Mouse (Mus musculus): ENCODE results near the gene Cep164. TPM values are rescaled to one million over a fixed set of nuclear protein-coding genes. Genes with fewer than 3 reads are reported as not detected.

The Cep164 gene
- polyA plus RNA-seq, 1 experiment, result 23.1 TPM

GRCm38 (mm10) chr9:45815113-45815512 is 13.4 kb downstream of the Cep164 start:
- WGBS, result 51% methylated on average over 9 of the region's 9 CpGs
- DNase-seq, result no peak
- TF ChIP-seq CTCF (IDR thresholded peaks at IDR 0.05; ENCODE audit: insufficient read depth, low read length), result no peak
- no peak for TF ChIP-seq POLR2A (IDR thresholded peaks at IDR 0.05; ENCODE audit: borderline replicate concordance, extremely low read depth, low read depth, low read length)
- H3K4me3 ChIP-seq (replicated peaks; ENCODE audit: extremely low read depth, low read depth, low read length), result peak overlapping the region; percentile 57
- no peaks in the 10 kb centered on the region for H3K4me1 ChIP-seq (ENCODE audit: control insufficient read depth, insufficient read depth, low read length)

GRCm38 (mm10) chr9:45811946-45812345 is 16.5 kb downstream of the Cep164 start:
- H3K4me3 ChIP-seq (replicated peaks; ENCODE audit: extremely low read depth, low read depth, low read length), result no peak overlapping the region
- no peak for TF ChIP-seq POLR2A (IDR thresholded peaks at IDR 0.05; ENCODE audit: borderline replicate concordance, extremely low read depth, low read depth, low read length)
- TF ChIP-seq CTCF (IDR thresholded peaks at IDR 0.05; ENCODE audit: insufficient read depth, low read length), result no peak
- no peak for DNase-seq
- no peaks in the 10 kb centered on the region for H3K4me1 ChIP-seq (ENCODE audit: control insufficient read depth, insufficient read depth, low read length)
- 61% methylated on average over 5 of the region's 5 CpGs for WGBS

- 75% methylated on average over 8 of the region's 8 CpGs for WGBS
- no peak for TF ChIP-seq POLR2A (IDR thresholded peaks at IDR 0.05; ENCODE audit: borderline replicate concordance, extremely low read depth, low read depth, low read length)
- no peak for TF ChIP-seq CTCF (IDR thresholded peaks at IDR 0.05; ENCODE audit: insufficient read depth, low read length)
- Histone ChIP-seq H3K4me1 (ENCODE audit: control insufficient read depth, insufficient read depth, low read length) (no peaks in the 10 kb centered on the region), H3K4me3 (replicated peaks; ENCODE audit: extremely low read depth, low read depth, low read length) (no peak overlapping the region)
- no peak for DNase-seq
Observed at GRCm38 (mm10) chr9:45807761-45808160, 20.7 kb downstream of the Cep164 start.

- TF ChIP-seq POLR2A (IDR thresholded peaks at IDR 0.05; ENCODE audit: borderline replicate concordance, extremely low read depth, low read depth, low read length) (no peak), CTCF (IDR thresholded peaks at IDR 0.05; ENCODE audit: insufficient read depth, low read length) (no peak)
- WGBS, result 86% methylated on average over 11 of the region's 11 CpGs
- no peak overlapping the region for H3K4me3 ChIP-seq (replicated peaks; ENCODE audit: extremely low read depth, low read depth, low read length)
- no peak for DNase-seq
- H3K4me1 ChIP-seq (ENCODE audit: control insufficient read depth, insufficient read depth, low read length), result no peaks in the 10 kb centered on the region
Observed at GRCm38 (mm10) chr9:45807337-45807736, 21.2 kb downstream of the Cep164 start.

- DNase-seq, result no peak
- no peak overlapping the region for H3K4me3 ChIP-seq (replicated peaks; ENCODE audit: extremely low read depth, low read depth, low read length)
- no peaks in the 10 kb centered on the region for H3K4me1 ChIP-seq (ENCODE audit: control insufficient read depth, insufficient read depth, low read length)
- TF ChIP-seq POLR2A (IDR thresholded peaks at IDR 0.05; ENCODE audit: borderline replicate concordance, extremely low read depth, low read depth, low read length) (no peak), CTCF (IDR thresholded peaks at IDR 0.05; ENCODE audit: insufficient read depth, low read length) (no peak)
- 94% methylated on average over 11 of the region's 11 CpGs for WGBS
Observed at GRCm38 (mm10) chr9:45806847-45807246, 21.6 kb downstream of the Cep164 start.

GRCm38 (mm10) chr9:45803070-45803774 is 25.3 kb downstream of the Cep164 start:
- no peak for DNase-seq
- no peak for TF ChIP-seq CTCF (IDR thresholded peaks at IDR 0.05; ENCODE audit: insufficient read depth, low read length)
- WGBS, result 90% methylated on average over 21 of the region's 21 CpGs
- H3K4me3 ChIP-seq (replicated peaks; ENCODE audit: extremely low read depth, low read depth, low read length), result no peak overlapping the region
- no peaks in the 10 kb centered on the region for H3K4me1 ChIP-seq (ENCODE audit: control insufficient read depth, insufficient read depth, low read length)

- WGBS, result 84% methylated on average over 8 of the region's 8 CpGs
- no peak for DNase-seq
- TF ChIP-seq CTCF (IDR thresholded peaks at IDR 0.05; ENCODE audit: insufficient read depth, low read length) (no peak), POLR2A (IDR thresholded peaks at IDR 0.05; ENCODE audit: borderline replicate concordance, extremely low read depth, low read depth, low read length) (no peak)
- H3K4me3 ChIP-seq (replicated peaks; ENCODE audit: extremely low read depth, low read depth, low read length), result no peak overlapping the region
- no peaks in the 10 kb centered on the region for H3K4me1 ChIP-seq (ENCODE audit: control insufficient read depth, insufficient read depth, low read length)
Observed at GRCm38 (mm10) chr9:45799402-45799801, 29.1 kb downstream of the Cep164 start.

- Histone ChIP-seq H3K4me3 (replicated peaks; ENCODE audit: extremely low read depth, low read depth, low read length) (no peak overlapping the region), H3K4me1 (ENCODE audit: control insufficient read depth, insufficient read depth, low read length) (no peaks in the 10 kb centered on the region)
- TF ChIP-seq POLR2A (IDR thresholded peaks at IDR 0.05; ENCODE audit: borderline replicate concordance, extremely low read depth, low read depth, low read length), result no peak
- 35% methylated on average over 13 of the region's 13 CpGs for WGBS
- DNase-seq, result no peak
Observed at GRCm38 (mm10) chr9:45798467-45799164, 29.9 kb downstream of the Cep164 start.

- Histone ChIP-seq H3K4me3 (replicated peaks; ENCODE audit: extremely low read depth, low read depth, low read length) (no peak overlapping the region), H3K4me1 (ENCODE audit: control insufficient read depth, insufficient read depth, low read length) (no peaks in the 10 kb centered on the region)
- TF ChIP-seq CTCF (IDR thresholded peaks at IDR 0.05; ENCODE audit: insufficient read depth, low read length) (no peak), POLR2A (IDR thresholded peaks at IDR 0.05; ENCODE audit: borderline replicate concordance, extremely low read depth, low read depth, low read length) (no peak)
- WGBS, result 87% methylated on average over 3 of the region's 3 CpGs
- DNase-seq, result no peak
Observed at GRCm38 (mm10) chr9:45797271-45797670, 31.2 kb downstream of the Cep164 start.

- no peaks in the 10 kb centered on the region for H3K4me1 ChIP-seq (ENCODE audit: control insufficient read depth, insufficient read depth, low read length)
- no peak for TF ChIP-seq CTCF (IDR thresholded peaks at IDR 0.05; ENCODE audit: insufficient read depth, low read length)
- no peak for TF ChIP-seq POLR2A (IDR thresholded peaks at IDR 0.05; ENCODE audit: borderline replicate concordance, extremely low read depth, low read depth, low read length)
- no peak for DNase-seq
- WGBS, result 54% methylated on average over 5 of the region's 5 CpGs
- no peak overlapping the region for H3K4me3 ChIP-seq (replicated peaks; ENCODE audit: extremely low read depth, low read depth, low read length)
Observed at GRCm38 (mm10) chr9:45795722-45796121, 32.8 kb downstream of the Cep164 start.

All from lung, adult 2 months (tissue).